Mouse (Mus musculus): Measurements from ENCODE around the gene Nfia.

The Nfia gene

GRCm38 (mm10) chr4:98102625-98103336 is 330.2 kb downstream of the Nfia start:
- no peak for DNase-seq (ENCODE audit: low spot score in 2 of 2)

- DNase-seq (ENCODE audit: low spot score in 2 of 2), result no peak
Observed at GRCm38 (mm10) chr4:98103337-98103666, 330.8 kb downstream of the Nfia start.

- DNase-seq (ENCODE audit: low spot score in 2 of 2), result no peak
Observed at GRCm38 (mm10) chr4:98104161-98104560, 331.6 kb downstream of the Nfia start.

- DNase-seq (ENCODE audit: low spot score in 2 of 2), result no peak
Observed at GRCm38 (mm10) chr4:98104911-98105702, 332.6 kb downstream of the Nfia start.

- DNase-seq (ENCODE audit: low spot score in 2 of 2), result no peak
Observed at GRCm38 (mm10) chr4:98105971-98106370, 333.4 kb downstream of the Nfia start.

- DNase-seq (ENCODE audit: low spot score in 2 of 2), result no peak
Observed at GRCm38 (mm10) chr4:98106445-98107092, 334.0 kb downstream of the Nfia start.

GRCm38 (mm10) chr4:98107093-98107453 is 334.5 kb downstream of the Nfia start:
- DNase-seq (ENCODE audit: low spot score in 2 of 2), result no peak

- no peak for DNase-seq (ENCODE audit: low spot score in 2 of 2)
Observed at GRCm38 (mm10) chr4:98107936-98108675, 335.6 kb downstream of the Nfia start.

GRCm38 (mm10) chr4:98108676-98109016 is 336.1 kb downstream of the Nfia start:
- DNase-seq (ENCODE audit: low spot score in 2 of 2), result peak in 1 of 2 experiments; percentile 25

GRCm38 (mm10) chr4:98109064-98109463 is 336.5 kb downstream of the Nfia start:
- DNase-seq (ENCODE audit: low spot score in 2 of 2), result peak in 1 of 2 experiments; percentile 42

- no peak for DNase-seq (ENCODE audit: low spot score in 2 of 2)
Observed at GRCm38 (mm10) chr4:98109911-98110310, 337.4 kb downstream of the Nfia start.

GRCm38 (mm10) chr4:98113289-98114024 is 340.9 kb downstream of the Nfia start:
- no peak for DNase-seq (ENCODE audit: low spot score in 2 of 2)

GRCm38 (mm10) chr4:98114966-98115365 is 342.4 kb downstream of the Nfia start:
- no peak for DNase-seq (ENCODE audit: low spot score in 2 of 2)

- no peak for DNase-seq (ENCODE audit: low spot score in 2 of 2)
Observed at GRCm38 (mm10) chr4:98115401-98115800, 342.9 kb downstream of the Nfia start.

- no peak for DNase-seq (ENCODE audit: low spot score in 2 of 2)
Observed at GRCm38 (mm10) chr4:98116046-98116445, 343.5 kb downstream of the Nfia start.

- no peak for DNase-seq (ENCODE audit: low spot score in 2 of 2)
Observed at GRCm38 (mm10) chr4:98118126-98118525, 345.6 kb downstream of the Nfia start.

GRCm38 (mm10) chr4:98118761-98119675 is 346.5 kb downstream of the Nfia start:
- no peak for DNase-seq (ENCODE audit: low spot score in 2 of 2)

- DNase-seq (ENCODE audit: low spot score in 2 of 2), result no peak
Observed at GRCm38 (mm10) chr4:98119949-98120531, 347.5 kb downstream of the Nfia start.

- DNase-seq (ENCODE audit: low spot score in 2 of 2), result no peak
Observed at GRCm38 (mm10) chr4:98120706-98121340, 348.3 kb downstream of the Nfia start.
